Mouse (Mus musculus) megakaryocyte-erythroid progenitor cell, adult 5-6 weeks (primary cell): ENCODE results near the gene Eml5. TPM values are rescaled to one million over a fixed set of nuclear protein-coding genes. Genes with fewer than 3 reads are reported as not detected.

Experiments used
- ATAC-seq: replicated peaks from 2 replicates; pipeline ENCODE4 v1.8.0; 2016; ENCODE audit warnings: mild to moderate bottlenecking, inconsistent platforms; ENCODE audit not compliant: severe bottlenecking, poor library complexity, low FRiP score, low TSS enrichment
- total RNA-seq, 2 experiments: library from RNA; stranded (forward) in 1 of 2; stranded (reverse) in 1 of 2; fragments of 200-1000, 215-1000 nt in 1 of 2; fragments of >200 nt in 1 of 2; fragmentation: Nextera tagmentation in 1 of 2; gene quantifications; 2 replicates each; pipeline ENCODE4 v1.2.3; 2014 to 2017

Gene Eml5
- total RNA-seq, 2 experiments from 2014 or later, result 3.1 to 4.8 TPM

- no peak for ATAC-seq
These were observed 155.7 kb downstream of the Eml5 start for GRCm38 (mm10) chr12:98745626-98746025.

- ATAC-seq, result no peak
These were observed 160.2 kb downstream of the Eml5 start for GRCm38 (mm10) chr12:98741011-98741501.

- no peak for ATAC-seq
These were observed 163.4 kb downstream of the Eml5 start for GRCm38 (mm10) chr12:98737801-98738350.

GRCm38 (mm10) chr12:98736951-98737800 is 164.1 kb downstream of the Eml5 start, which contains the start of gene Ptpn21:
Gene Ptpn21, minus strand, starts transcription at chr12:98737405.
- ATAC-seq, result no peak

Other genes starting within 250 kb of the Eml5 start
- 3.0 and 7.5 TPM in 2 replicates for gene Ptpn21, start 164.1 kb downstream of the Eml5 start, total RNA-seq (2014; fragmentation: Nextera tagmentation)
- gene Ptpn21, start 164.1 kb downstream of the Eml5 start, total RNA-seq (2017), result 1.6 and 4.7 TPM in 2 replicates
- 186 and 193 TPM in 2 replicates for gene Zc3h14, start 154.5 kb downstream of the Eml5 start, total RNA-seq (2014; fragmentation: Nextera tagmentation)
- gene Zc3h14, start 154.5 kb downstream of the Eml5 start, total RNA-seq (2017), result 106 and 111 TPM in 2 replicates
- 7.4 and 14.5 TPM in 2 replicates for gene Ttc8, start 19.1 kb upstream of the Eml5 start, total RNA-seq (2014; fragmentation: Nextera tagmentation)
- 0.70 and 16.3 TPM in 2 replicates for gene Ttc8, start 19.1 kb upstream of the Eml5 start, total RNA-seq (2017)